Comparison of ENCODE assay signal across 9 mouse cellular contexts in the genomic region with DNA sequence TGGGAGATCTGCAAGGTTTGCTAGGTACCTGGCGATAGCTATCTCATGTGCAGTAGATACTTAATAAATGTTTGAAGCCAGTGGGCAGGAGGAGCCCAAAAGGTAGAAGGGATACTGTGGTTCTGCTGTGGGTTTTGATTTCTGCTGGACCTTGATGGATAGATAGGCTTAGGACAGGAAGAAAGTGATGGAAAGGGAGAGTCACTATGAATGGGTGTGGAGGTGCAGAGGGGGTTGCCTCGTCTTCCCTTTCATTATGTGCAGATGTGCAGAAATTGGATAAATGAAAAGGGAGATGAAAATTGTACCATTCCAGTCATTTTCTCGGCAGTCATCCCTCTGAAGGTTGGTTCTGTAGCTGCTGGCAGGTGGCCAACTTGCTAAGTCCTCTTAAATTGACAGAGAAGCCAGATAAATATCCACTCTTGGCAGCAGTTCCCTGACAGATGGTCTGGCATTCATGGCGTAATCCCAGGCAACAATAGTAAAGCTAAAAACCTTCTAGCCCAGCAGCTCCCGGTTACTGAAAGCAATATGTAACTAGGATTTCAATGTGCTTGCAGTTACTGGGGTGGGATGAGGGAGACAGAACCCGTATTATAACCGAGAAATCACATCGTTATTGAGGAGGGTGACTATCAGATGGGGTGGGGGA.
DNase-seq lines count a peak whose midpoint lies in the region; ATAC-seq lines count a peak whose summit lies in the region.
"Had no signal": no experiment of that assay in that cellular context is flagged by ENCODE, and none has a peak within 500 bp of the region (broad histone marks: within the 10 kb centered on the region; RNA-seq: fewer than 3 reads in every experiment).

No protein-coding gene starts in this region.

- no peaks in the 10 kb centered on the region for H3K27me3 ChIP-seq in neural tube, embryonic 14.5 days (ENCODE audit: control insufficient read depth, insufficient read depth, low read length)
- H3K27me3 ChIP-seq: liver, embryonic 15.5 days had no signal

- H3K9me3 ChIP-seq in neural tube, embryonic 14.5 days (ENCODE audit: control insufficient read depth, low read length) = no peaks in the 10 kb centered on the region
- H3K9me3 ChIP-seq: liver, embryonic 15.5 days had no signal

- no peak overlapping the region for H3K4me3 ChIP-seq in neural tube, embryonic 14.5 days (ENCODE audit: low read depth, low read length)
- H3K4me3 ChIP-seq: liver, embryonic 15.5 days had no signal

- peak; percentile 44 for DNase-seq in testis, postnatal 10 days (ENCODE audit: low spot score)
- no peak for DNase-seq in testis, postnatal 14 days (ENCODE audit: low spot score)
- DNase-seq in embryo, embryonic 11.5 days (ENCODE audit: low read depth, low spot score) = peak; percentile 24
- DNase-seq in gastrocnemius, postnatal 25 days = peak; percentile 19
- peak; percentile 67 to 85 for DNase-seq in left cerebral cortex, postnatal 14 days (ENCODE audit: low spot score in 2 of 2)
- DNase-seq in spleen, postnatal 4 days (ENCODE audit: low spot score in 2 of 2) = no peak
- no peak for DNase-seq in urinary bladder, postnatal 4 days (ENCODE audit: low spot score in 2 of 2)

- H3K4me1 ChIP-seq in neural tube, embryonic 14.5 days (ENCODE audit: control insufficient read depth, insufficient read depth, low read length) = peaks cover 6% of the 10 kb centered on the region; the same call in 1 of the 2 replicates
- H3K4me1 ChIP-seq: liver, embryonic 15.5 days had no signal

- H3K36me3 ChIP-seq in neural tube, embryonic 14.5 days (ENCODE audit: control insufficient read depth, insufficient read depth, low read length) = no peaks in the 10 kb centered on the region
- H3K36me3 ChIP-seq: liver, embryonic 15.5 days had no signal

- 0 out of 2 replicates have a peak overlapping the region, but pooled peaks have one; percentile 0 for H3K4me2 ChIP-seq in neural tube, embryonic 14.5 days (ENCODE audit: low read depth, low read length)
- H3K4me2 ChIP-seq: liver, embryonic 15.5 days had no signal

- no peak overlapping the region for H3K9ac ChIP-seq in neural tube, embryonic 14.5 days (replicated peaks; ENCODE audit: low read depth, low read length)
- H3K9ac ChIP-seq: liver, embryonic 15.5 days had no signal

- peak overlapping the region; percentile 52; the same call in 1 of the 2 replicates for H3K27ac ChIP-seq in neural tube, embryonic 14.5 days (ENCODE audit: low read depth, low read length)
- H3K27ac ChIP-seq: liver, embryonic 15.5 days had no signal

- intact Hi-C loops in left cerebral cortex, postnatal 14 days (cut with DNase I) = loop anchor here (10.0 kb wide), 1 partner anchor 332 kb away; a partner anchor contains a TSS

- WGBS in neural tube, embryonic 14.5 days = 19% methylated on average over 8 of the region's 8 CpGs

- peak; percentile 70 for ATAC-seq in neural tube, embryonic 14.5 days (ENCODE audit: low read depth)

Comparison
In these comparisons a context has a peak if more than half of its experiments do, and no peak if none do; other contexts are left out.
1. DNase-seq: peak in testis, postnatal 10 days (single experiment), embryo, embryonic 11.5 days (single experiment), gastrocnemius, postnatal 25 days (single experiment) and left cerebral cortex, postnatal 14 days (2 of 2); none in testis, postnatal 14 days (single experiment), spleen, postnatal 4 days (0 of 2) and urinary bladder, postnatal 4 days (0 of 2).